Mouse (Mus musculus) WW6 (cell line): ENCODE measurements around the gene Atat1.
"Not testable (repeated sequence)": the region's sequence is repeated elsewhere in the genome, so short reads cannot be mapped to it uniquely, and the experiment has no call there.

Experiments
- DNase-seq: peaks from one replicate; pipeline ENCODE4 v3.0.0-alpha.2; 2013; ENCODE audit warnings: low read depth, low spot score

The Atat1 gene

DNA sequence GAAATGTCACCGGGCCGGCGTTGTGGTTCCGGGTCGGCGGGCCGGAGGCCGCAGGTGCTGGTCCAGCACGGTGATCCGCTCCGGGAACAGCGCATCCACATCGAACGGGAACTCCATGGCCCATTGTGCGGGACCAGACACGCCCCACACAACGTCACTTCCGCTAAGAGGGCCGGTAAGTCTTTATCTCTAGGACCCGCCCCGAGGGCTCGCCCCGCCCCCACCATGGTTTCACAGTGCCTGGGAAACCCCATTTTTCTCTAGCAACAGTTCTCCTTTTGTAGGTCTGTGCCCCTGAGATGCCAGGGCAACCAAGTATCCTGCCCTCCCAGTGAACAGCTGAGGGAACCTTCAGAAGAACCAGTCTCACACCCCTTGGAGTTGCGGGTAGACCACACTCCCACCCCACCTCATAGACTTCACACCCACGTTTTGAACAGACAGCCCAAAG lies at the start of gene Atat1:
Gene Atat1, minus strand, starts transcription at position 157 of the 451 bp plus-strand sequence.
- peak; percentile 79 for DNase-seq

DNA sequence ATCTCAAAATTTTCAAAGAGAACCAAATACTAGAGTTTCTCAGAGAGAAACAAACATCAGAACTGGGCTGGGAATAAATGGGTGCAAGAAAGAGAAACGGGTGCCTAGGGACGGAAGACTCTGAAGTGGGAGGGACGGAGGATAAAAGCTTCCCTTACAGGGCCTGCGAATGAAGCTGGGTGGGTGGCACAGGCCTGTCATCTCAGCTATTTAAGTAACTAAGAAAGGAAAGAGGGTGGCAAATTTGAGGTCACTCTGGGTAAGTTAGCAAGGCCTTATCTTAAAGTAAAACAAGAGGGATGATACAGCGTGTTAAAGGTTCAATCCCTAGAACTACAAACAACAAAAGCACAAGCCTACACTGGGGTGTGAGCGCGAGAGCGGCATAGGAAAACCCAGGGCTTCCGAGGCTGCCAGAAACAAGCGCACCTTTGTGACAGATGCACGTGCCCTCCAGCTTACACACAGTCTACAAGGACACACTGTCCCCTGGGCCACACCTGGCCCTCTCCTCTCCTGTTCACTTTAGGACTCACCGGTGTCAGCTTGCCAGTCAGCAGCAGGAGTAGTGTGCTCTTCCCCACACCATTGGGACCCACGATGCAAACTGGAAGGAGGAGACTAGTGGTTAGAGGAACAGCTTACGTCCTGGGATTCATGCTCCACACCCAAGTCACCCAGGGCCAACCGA lies 48.8 kb upstream of the Atat1 start:
- DNase-seq: no peak

DNA sequence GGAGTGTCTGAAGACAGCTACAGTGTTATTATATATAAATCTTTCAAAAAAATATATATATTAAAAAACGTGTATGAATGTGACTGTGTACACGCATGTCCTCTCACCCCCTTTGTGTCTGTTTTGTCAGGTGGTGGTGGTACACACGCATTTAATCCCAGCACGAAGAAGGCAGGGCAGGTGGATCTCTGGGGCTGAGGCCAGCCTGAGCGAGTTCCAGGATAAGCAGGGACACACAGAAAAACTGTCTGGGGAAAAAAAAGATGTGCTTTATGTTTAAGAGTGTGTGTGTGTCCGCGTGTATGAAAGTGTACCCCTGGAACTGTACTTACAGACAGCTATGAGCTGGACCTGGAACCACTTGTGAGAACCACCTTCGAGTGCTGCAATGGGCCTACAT lies 44.8 kb upstream of the Atat1 start:
- no peak for DNase-seq

DNA sequence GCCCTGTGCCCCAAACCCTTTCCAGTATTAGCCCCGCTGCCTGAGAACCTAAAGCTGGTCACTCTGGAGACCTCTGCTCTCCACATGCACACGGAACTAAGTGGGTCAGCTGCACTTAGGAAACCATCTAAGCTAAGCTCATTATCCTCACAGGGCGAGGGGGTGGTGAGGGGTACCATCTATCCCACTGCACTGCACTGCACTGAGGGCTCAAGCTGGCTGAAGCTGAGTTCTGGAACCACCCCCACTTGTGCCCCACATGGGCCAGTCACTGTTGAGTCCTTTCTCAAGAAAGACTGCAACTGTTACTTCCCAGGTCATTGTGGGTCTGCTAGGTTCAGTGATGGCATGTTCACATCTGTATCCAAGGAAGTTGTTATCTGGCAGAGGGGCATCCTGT lies 42.7 kb upstream of the Atat1 start:
- DNase-seq: not testable (repeated sequence)

DNA sequence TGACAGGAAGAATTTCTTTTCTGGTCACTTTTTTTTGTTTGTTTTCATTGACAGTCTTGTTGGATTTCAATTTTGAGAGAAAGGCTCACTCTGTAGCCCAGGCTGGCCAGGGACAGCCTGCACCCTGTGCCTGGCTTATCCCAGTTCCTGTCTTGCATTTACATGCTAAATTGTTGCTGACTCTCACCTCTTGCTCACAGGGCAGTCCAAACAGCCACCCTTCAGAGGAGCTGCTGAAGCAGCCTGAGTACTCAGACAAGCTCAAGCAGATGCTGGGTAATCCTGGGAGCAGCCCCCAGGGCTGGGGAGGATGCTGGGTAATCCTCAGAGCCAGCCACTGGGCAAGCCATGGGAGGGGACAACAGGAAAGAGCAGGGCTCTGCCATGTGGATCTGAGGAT lies 41.1 kb upstream of the Atat1 start:
- not testable (repeated sequence) for DNase-seq

DNA sequence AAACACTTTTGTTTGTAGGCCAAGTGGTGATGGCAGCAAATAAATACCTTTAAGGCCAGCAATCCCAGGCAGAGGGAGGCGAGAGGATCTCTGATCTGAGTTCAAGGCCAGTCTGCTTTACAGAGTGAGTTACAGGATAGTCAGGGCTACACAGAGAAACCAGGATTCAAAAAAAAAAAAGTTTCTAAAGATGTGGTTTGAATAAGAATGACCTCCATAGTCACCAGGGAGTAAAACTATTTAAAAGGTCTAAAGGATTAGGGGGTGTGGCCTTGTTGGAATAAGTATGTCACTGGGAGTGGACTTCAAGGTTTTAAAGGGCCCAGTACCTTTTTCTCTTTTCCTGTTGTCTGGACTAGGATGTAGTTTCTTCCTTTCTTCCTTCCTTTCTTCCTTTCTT lies 30.1 kb upstream of the Atat1 start:
- DNase-seq: no peak

DNA sequence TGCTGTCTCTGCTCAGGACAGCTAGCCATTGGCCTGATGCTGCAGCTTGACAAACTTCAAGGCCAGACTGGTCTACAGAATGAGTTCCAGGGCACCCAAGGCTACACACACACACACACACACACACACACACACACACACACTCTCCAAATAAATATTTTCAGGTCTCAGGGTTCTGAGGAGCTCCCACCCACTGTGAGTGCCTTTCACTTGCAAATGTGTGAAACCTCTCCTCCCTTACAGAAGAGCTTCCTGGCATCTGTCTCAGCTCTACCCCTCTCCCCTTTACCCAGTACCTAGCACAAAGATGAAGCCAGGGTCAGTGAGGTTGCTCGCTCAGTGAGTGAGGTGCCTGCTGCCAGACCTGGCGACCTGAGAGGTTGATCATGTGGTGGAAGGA lies 29.2 kb upstream of the Atat1 start:
- no peak for DNase-seq

DNA sequence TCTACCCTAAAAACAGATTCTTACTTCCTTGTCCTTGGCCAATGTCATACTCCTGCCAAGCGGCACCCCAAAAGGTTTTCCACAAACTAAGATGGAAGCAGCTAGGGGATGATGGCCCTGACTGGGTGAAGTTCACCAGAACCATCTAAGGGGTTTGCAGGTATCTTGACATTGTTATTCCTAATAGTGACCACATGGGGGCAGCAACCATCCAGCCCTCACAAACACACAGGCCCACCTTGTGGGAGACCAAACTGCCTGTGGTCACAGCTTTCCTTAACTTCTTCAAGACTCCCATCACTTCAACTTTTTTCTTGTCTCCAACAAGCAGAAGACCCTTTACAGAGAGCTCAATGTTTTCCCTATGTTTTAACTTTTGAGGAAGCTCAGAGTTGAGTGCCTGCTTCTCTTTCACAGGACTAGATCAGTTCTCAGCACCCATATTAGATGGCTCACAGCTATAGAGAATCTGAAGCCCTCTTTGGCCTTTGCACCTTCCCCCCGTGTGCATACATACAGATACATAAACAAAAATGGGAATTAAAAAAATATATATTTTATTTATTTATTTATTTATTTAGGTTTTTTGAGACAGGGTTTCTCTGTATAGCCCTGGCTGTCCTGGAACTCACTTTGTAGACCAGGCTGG lies 27.9 kb upstream of the Atat1 start:
- DNase-seq: no peak

DNA sequence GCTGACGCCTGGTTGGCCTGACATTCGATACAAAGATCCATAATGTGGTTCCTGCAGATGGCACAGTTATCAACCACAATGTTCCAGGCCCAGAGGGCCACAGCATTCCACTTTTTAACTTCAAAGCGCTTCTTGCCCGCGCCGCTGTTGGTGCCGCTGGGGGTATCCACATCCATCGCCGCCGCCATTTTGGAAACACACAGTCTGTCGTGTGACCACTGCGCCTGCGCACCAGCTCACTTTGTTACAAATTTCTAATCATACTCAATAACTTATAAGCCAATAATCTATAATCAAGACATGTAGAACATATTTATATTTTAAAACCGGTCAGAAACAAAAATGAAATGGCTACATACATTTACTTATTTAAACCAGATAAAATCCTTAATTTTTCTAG lies 25.9 kb upstream of the Atat1 start:
- not testable (repeated sequence) for DNase-seq

DNA sequence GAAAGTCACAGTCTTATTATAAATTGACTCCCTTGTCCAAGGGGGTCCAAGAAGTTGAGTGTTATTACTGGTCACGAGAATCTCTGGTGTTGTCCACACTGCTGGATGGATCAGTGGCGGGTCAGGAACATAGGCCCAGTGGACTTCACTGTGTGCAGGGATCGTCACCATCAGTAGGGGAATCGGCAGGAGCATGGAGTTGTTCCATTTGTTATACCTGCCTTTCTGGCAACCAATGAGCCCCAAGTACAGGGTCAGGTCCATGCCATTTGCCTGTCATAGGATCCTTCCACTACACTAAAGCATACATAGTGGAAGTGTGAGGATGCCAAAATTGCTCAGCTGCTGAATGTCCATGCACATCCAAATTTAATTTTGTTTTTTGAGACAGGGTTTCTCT lies 22.7 kb upstream of the Atat1 start:
- DNase-seq: no peak

DNA sequence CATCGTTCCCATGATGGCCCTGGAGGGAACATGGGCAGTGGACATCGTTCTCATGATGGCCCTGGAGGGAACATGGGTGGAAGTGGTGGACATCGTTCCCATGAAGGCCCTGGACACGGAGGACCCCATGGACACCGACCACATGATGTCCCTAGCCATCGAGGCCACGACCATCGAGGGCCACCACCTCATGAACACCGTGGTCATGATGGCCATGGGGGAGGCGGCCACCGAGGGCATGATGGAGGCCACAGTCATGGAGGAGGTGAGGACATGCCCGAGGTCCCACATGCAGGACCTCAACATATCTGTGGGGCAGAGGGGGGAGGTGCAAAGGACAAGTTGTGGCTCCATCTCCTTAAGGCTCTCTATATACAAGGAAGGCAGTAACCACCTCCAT lies 20.8 kb upstream of the Atat1 start:
- DNase-seq: no peak

DNA sequence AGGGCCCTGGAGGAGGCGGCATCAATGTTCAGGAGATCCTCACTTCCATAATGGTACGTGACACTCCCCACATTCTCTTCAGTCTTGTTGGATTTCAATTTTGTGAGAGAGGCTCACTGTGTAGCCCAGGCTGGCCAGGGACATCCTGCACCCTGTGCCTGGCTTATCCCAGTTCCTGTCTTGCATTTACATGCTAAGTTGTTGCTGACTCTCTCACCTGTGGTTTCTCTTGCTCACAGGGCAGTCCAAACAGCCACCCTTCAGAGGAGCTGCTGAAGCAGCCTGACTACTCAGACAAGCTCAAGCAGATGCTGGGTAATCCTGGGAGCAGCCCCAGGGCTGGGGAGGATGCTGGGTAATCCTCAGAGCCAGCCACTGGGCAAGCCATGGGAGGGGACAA lies 19.7 kb upstream of the Atat1 start:
- no peak for DNase-seq

DNA sequence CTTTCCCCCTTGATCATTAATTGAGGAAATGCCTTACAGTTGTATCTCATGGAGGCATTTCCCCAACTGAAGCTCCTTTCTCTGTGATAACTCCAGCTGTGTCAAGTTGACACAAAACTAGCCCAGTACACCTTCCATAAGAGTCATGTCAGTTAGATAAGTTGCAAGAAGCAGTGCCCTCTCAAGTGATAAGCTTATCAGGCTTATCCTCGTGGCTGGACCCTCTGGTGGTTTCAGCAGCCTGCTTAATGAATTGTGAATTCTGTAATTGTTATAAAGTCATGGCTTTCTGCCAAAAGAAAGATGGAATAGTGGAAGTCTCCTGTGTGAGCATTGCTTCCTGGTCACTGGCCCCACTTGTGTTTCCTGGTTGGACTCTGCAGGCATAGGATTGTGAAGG lies 17.6 kb upstream of the Atat1 start:
- DNase-seq: no peak

DNA sequence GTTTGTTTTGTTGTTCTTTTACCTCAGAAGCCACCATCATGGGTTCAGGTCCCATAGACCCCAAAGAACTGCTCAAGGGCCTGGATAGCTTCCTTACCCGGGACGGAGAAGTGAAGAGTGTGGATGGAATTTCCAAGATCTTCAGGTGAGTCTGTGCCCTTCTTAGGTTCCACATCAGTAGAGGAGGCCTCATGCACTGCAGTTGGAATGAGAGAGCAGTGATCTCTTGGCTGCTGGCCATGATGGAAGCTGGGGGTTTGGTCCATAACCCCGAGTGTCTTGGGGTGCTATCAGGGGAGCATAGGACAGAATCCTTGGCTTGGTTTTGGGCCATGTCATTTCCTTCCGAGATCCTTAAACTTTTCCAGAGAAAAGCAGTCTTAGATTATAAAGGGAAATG lies 13.4 kb upstream of the Atat1 start:
- DNase-seq: no peak

DNA sequence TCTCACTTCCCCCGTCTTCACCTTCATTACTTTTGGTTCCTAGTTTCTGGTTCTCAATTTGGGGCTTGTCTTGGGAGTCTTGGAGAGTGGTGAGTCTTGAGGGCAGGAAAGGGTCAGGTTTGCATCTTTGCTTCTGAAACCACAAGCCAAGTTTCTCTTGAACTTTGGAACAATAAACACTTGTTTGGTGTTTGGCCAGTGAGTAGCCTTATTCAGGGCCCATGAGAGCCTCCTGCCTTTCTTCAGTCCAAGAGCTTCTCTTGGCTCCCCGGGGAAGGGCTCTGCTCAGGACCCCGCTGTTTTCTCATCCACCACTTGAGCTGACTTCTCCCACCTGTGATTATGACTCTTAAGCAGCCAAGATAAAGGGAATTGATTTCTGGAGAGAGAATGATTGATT lies 12.7 kb upstream of the Atat1 start:
- DNase-seq: no peak

DNA sequence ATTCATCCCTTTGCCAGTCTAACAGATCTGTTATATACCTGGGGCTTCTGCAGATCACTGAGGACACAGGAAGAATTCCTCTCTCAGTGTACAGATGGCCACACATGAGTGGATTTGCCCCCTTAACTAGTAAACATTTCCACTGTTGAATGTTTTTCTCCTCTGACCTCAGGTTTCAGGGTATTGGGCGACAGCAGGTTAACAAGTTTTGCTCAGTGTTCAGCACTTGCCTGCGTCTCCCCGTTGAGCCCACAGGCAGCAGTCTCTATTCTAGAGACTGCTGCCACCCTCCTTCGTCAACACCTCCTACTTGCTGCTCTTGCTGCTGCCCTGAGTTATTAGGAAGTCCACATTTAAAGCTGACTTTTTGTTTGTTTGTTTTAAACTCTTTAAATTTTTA lies 11.8 kb upstream of the Atat1 start:
- DNase-seq: no peak

DNA sequence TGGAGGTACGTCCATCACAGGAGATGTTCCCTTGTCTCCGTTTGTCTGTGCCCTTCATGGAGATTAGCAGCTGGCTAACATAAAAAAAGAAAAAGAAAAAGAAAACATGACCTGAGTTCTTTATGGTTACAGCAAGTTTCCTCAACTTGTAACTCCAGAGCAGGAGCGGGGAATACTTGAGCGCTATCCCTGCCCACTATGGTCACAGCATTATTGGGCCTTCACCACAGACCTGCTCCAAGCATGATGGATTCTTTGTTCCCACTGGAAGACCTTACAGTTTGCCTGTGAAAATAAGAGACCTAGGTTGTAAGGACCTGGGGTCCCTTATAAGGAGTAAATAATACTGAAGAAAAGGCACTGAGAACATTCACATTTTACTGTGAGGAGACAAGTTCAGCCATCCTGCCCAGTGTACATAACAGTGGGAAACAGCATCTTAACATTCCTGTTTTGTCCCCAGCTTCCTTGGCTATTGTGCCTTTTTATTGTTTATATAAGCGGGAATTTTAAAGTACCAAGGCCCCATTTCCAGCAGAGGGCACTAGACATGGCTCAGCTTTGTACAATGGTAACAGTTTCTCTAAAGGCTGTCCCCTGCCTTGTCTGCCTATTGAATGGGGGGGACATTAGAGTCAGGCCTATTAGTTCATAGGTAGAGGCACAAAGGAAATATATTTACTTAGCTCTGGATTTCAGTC lies 11.1 kb upstream of the Atat1 start:
- DNase-seq: no peak

DNA sequence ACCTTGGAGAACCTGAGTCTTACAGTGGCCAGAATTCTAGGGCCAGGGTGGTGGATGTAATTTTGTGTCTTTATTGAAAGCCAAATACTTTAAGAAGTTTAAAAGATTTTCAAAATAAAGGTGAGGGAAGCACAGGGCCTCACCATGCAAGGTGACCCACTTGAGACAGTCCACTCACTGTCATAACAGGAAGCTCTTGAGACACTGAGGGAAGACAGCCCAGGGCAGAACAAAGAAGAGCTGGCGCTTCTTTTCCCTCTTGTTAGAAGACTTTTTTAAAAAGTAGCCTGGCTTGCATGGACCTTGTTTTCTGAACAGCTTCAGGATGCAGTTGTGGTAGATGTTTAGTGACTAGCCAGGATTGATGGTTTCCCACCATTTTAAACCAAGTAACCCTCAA lies 10.5 kb upstream of the Atat1 start:
- DNase-seq: no peak

DNA sequence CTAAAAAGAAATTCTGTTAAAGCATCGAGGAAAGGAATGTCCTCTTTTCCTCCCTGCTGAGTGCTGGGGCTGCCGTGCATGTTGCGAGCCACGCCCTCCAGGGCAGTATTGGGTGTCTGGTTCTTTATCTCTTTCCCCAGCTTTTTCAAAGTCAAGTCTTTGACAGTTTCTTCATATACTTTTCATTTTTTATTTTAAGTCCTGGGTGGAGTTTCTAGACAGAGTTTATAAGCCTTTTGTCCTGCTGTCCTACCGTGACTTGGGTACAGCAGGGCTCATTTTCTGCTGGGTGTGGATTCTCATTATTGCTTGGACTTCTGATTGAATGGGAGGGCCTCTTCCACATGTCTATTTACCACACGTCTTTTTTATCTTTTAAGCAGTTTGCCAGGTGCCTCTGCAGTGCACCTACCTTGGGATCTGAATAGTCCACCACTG lies 10.0 kb upstream of the Atat1 start:
- DNase-seq: no peak

DNA sequence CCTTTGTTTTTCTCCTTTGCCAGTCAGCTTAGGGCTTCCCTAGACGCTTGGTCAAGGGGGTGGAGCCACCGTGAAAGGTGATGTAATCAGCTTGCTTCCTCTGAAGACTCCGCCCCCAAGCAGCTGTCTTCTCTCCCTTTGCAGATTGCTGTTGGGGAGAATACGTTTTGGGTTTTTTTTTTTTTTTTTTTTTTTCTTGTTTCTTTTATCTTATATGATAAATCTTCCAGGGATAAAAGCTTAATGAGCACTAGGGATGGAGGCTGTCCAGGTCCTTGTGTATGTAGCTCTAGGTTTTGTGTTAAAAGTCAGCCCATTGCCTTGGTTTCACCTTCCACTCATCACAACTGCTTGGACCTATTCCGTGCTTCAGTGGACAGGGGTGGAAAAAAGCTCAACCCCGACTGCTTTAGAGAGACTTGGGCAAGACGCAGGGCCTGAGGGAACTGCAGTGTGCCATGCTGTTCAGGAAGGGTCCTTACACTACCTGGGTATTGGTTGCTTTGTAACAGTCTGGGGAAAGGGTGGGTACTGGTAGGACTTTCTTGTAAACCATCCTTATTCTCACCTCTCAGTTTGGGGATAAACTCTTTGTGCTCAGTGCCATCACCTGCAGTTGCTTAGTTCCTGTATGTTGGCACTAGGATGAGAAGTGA lies 9.3 kb upstream of the Atat1 start:
- DNase-seq: peak; percentile 92

DNA sequence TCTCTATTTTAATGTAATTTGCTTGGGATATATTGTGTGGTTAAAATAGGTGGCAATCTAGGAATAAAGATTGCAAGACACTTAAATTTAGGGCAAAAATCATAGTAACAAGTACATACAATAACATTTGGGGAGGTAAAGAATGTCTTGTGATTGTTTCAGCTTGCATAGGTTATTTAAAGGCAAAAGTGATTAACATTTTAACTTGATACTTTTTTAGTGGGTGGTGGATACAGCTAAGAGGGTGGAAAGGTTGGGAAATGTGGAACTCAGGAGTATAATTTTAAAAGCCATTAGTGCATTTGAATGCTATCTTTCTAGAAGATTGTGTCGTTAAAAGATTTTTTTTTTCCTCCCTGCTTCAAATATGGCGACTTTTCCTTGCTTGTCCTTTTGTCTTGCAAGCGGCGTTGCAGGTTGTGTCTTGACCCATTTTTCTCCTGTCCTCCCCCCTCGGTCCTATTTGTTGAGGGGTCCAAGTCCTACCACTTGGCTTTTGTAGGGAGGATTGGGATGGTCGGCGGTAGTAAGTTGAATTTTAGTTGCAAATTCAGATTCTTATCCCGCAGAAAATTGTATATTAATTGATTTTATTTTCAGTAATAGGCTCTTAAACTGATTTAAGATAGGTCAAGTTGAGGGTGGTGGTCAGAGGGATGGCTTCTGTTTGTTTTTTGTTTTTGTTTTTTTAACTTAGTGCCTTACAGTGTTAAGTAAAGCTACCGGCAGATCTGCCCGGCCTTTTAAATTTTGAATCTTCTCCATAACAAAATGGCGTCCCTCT lies 8.6 kb upstream of the Atat1 start:
- no peak for DNase-seq
